Mouse (Mus musculus): Measurements from ENCODE around the gene Gm12248. TPM values are rescaled to one million over a fixed set of nuclear protein-coding genes. Genes with fewer than 3 reads are reported as not detected.
"Not testable (repeated sequence)": the region's sequence is repeated elsewhere in the genome, so short reads cannot be mapped to it uniquely, and the experiment has no call there.

The Gm12248 gene
- polyA plus RNA-seq, 1 experiment from 2014 or later: not detected

DNA sequence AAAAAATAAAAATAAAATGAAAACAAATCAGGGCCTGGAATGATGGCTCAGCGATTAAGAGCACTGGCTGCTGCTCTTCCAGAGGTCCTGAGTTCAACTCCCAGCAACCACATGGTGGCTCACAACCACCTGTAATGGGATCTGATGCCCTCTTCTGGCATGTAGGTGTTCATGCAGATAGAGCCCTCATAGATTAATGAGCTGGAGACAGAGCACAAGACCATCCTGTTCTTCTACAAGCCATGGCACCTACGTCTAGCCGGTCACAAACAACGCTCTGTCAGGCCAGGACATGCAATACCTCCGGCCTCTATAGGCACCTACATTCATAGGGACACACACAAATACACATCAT lies 5.4 kb upstream of the Gm12248 start:
- Histone ChIP-seq H3K4me1 (peaks cover 20% of the 10 kb centered on the region), H3K27me3 (replicated peaks; ENCODE audit: low read depth, poor library complexity, severe bottlenecking) (peaks cover 40% of the 10 kb centered on the region)
- not testable (repeated sequence) for DNase-seq (ENCODE audit: low spot score); H3K36me3 ChIP-seq (replicated peaks); H3K9me3 ChIP-seq; H3K27ac ChIP-seq (replicated peaks); H3K4me3 ChIP-seq
- WGBS: 63% methylated on average over 5 of the region's 5 CpGs

GRCm38 (mm10) chr11:58097621-58098365 lies 4.9 kb upstream of the Gm12248 start:
- DNase-seq (ENCODE audit: low spot score): peak; percentile 33
- H3K27ac ChIP-seq (replicated peaks): no peak overlapping the region
- 1% methylated on average over 34 of the region's 38 CpGs for WGBS

DNA sequence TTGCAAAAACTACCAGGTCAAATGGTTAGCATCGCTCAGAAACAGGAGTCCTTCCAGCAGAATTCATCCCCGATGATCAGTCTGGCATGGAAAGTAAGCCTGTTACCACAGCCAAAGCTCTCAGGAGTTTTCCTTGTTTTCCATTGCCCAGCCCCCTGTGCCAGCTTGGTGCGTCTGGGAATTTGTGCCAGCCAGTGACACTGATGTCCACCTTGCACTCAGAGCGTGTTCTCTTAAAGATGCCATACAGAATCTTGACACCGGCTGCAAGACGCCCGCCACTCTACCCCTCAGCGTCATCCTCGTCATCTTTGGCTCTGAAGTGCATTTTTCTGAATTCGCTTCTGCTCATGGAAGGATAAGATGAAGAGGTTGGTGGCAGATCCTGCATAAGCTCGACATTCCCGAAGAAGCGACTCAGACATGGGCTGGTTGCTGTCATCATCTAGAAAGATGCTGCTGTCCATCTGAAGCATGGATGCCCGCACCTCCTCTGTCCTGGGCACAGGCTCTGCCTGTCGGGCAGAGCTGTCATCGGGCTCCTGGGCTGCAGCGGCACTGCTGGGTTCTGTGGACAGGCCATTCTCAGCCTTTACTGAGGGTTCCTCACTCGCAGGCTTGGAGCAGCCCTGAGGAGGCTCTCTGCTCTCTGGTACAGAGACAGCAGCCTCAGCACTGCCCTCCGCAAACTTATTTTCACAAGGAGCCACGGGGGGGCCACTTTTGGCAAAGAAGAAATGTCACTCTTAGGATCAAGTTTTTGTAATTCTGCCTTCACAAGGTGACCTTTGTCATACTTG lies 4.1 kb upstream of the Gm12248 start:
- DNase-seq (ENCODE audit: low spot score): no peak
- Histone ChIP-seq H3K9me3 (no peaks in the 10 kb centered on the region), H3K36me3 (replicated peaks) (no peaks in the 10 kb centered on the region), H3K27ac (replicated peaks) (no peak overlapping the region), H3K4me3 (peak overlapping the region; percentile 58), H3K4me1 (peaks cover 21% of the 10 kb centered on the region), H3K27me3 (replicated peaks; ENCODE audit: low read depth, poor library complexity, severe bottlenecking) (peaks cover 40% of the 10 kb centered on the region)
- WGBS: 53% methylated on average over 20 of the region's 20 CpGs

More at GRCm38 (mm10) chr11:58097621-58098365, 4.9 kb upstream of the Gm12248 start:
- Histone ChIP-seq H3K4me1 (peaks cover 20% of the 10 kb centered on the region), H3K27me3 (replicated peaks; ENCODE audit: low read depth, poor library complexity, severe bottlenecking) (peaks cover 40% of the 10 kb centered on the region), H3K9me3 (no peaks in the 10 kb centered on the region), H3K36me3 (replicated peaks) (no peaks in the 10 kb centered on the region), H3K4me3 (peak overlapping the region; percentile 58)

DNA sequence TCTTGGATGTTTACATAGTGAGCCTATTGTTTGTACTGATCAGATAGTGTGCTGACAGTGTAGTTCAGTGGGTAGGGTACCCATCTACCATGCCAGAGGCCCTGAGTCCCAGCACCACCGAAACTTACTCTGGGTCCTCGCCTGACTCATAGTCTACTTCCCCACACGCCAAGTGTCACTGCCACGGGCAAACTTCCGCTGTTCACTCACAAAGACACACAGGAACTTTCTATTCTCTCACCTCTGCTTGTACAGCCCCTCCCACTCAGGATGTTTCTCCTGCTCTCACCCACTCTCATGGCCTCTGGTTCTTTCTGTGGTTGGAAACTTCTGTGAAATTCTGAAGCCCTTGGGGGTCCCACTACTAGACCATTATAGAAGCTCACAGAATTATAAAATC lies 3.2 kb upstream of the Gm12248 start:
- H3K4me1 ChIP-seq: peaks cover 21% of the 10 kb centered on the region
- 90% methylated on average over 5 of the region's 5 CpGs for WGBS

GRCm38 (mm10) chr11:58095561-58095960 lies 2.6 kb upstream of the Gm12248 start:
- Histone ChIP-seq H3K4me3 (no peak overlapping the region), H3K27ac (replicated peaks) (no peak overlapping the region), H3K27me3 (replicated peaks; ENCODE audit: low read depth, poor library complexity, severe bottlenecking) (peaks cover 40% of the 10 kb centered on the region), H3K4me1 (peaks cover 21% of the 10 kb centered on the region), H3K9me3 (no peaks in the 10 kb centered on the region), H3K36me3 (replicated peaks) (no peaks in the 10 kb centered on the region)
- no peak for DNase-seq (ENCODE audit: low spot score)
- WGBS: 85% methylated on average over 1 of the region's 1 CpGs

More for the DNA sequence above, 3.2 kb upstream of the Gm12248 start:
- Histone ChIP-seq H3K27ac (replicated peaks) (no peak overlapping the region), H3K36me3 (replicated peaks) (no peaks in the 10 kb centered on the region), H3K27me3 (replicated peaks; ENCODE audit: low read depth, poor library complexity, severe bottlenecking) (peaks cover 40% of the 10 kb centered on the region), H3K9me3 (no peaks in the 10 kb centered on the region), H3K4me3 (no peak overlapping the region)
- no peak for DNase-seq (ENCODE audit: low spot score)

DNA sequence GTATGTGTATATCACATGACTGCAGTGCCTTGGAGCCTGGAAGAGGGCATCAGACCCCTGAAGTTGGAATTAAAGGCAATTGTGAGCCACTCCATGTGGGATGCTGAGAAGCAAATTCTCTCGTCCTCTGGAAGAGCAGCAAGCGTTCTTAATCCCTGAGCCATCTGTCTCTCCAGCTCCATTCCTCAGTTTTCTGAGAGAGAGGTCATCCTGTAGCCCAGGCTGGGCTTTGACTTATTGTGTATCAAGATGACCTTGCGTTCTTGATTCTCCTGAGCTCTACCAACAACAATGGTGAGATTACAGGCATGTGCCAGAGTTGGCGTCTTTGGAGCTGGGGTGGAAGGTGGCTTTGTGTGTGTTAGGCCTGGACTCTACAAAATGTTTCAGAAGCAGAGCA lies 1.8 kb upstream of the Gm12248 start:
- 71% methylated on average over 4 of the region's 4 CpGs for WGBS
- Histone ChIP-seq H3K9me3 (no peaks in the 10 kb centered on the region), H3K4me1 (peaks cover 21% of the 10 kb centered on the region), H3K27ac (replicated peaks) (no peak overlapping the region), H3K27me3 (replicated peaks; ENCODE audit: low read depth, poor library complexity, severe bottlenecking) (peaks cover 40% of the 10 kb centered on the region), H3K36me3 (replicated peaks) (no peaks in the 10 kb centered on the region), H3K4me3 (no peak overlapping the region)
- DNase-seq (ENCODE audit: low spot score): no peak

DNA sequence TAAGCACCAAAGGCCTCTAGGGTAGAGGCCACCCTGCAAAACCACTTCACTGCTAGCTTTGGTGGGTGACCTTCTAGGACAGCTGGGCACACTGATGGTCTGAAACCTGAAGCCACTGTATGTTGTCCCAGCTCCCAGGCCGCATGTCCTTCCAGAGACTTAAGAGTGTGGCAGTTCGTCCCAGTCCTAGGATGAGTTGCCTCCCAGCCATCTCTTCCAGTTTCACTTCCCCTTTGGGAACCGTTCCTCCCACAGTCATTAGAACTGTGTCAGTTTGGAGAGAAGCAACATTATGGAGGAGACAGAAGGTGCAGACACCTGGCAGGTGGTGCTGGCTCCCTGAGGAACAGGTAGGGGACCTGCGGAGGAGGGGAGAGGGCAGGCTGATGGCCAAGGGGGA lies 393 bp downstream of the Gm12248 start:
- no peak for DNase-seq (ENCODE audit: low spot score)
- H3K36me3 ChIP-seq (replicated peaks): no peaks in the 10 kb centered on the region
- H3K4me3 ChIP-seq: peak overlapping the region; percentile 35; the same call in 1 of the 2 replicates
- peaks cover 16% of the 10 kb centered on the region for H3K4me1 ChIP-seq
- H3K9me3 ChIP-seq: no peaks in the 10 kb centered on the region
- H3K27ac ChIP-seq (replicated peaks): peak overlapping the region; percentile 31; the same call in 1 of the 2 replicates
- WGBS: 51% methylated on average over 4 of the region's 4 CpGs
- peaks cover 22% of the 10 kb centered on the region for H3K27me3 ChIP-seq (replicated peaks; ENCODE audit: low read depth, poor library complexity, severe bottlenecking)

DNA sequence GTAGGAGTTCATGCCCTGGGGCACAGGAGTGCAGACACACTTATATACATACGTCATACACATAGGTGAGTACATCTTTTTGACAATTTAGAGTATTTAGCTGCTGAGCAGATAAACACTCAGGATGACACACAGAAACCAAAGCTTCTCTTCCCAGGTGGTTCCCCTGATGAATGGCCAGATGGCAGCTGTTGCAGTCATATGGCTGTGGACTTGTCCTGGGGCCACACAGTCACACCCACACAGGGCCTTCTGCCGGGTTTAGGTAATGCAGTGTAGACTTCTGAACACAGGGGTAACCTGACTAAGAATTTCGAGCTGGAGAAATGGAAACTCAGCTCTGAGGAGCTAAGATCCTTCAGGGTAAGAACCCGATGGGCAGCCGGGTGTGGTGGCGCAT lies 11.2 kb downstream of the Gm12248 start:
- Histone ChIP-seq H3K27ac (replicated peaks) (no peak overlapping the region), H3K36me3 (replicated peaks) (no peaks in the 10 kb centered on the region), H3K4me1 (no peaks in the 10 kb centered on the region), H3K9me3 (0 out of 2 replicates have a peak, but pooled peaks cover 3% of the 10 kb centered on the region), H3K27me3 (replicated peaks; ENCODE audit: low read depth, poor library complexity, severe bottlenecking) (no peaks in the 10 kb centered on the region), H3K4me3 (no peak overlapping the region)
- DNase-seq (ENCODE audit: low spot score): no peak
- 87% methylated on average over 6 of the region's 6 CpGs for WGBS

DNA sequence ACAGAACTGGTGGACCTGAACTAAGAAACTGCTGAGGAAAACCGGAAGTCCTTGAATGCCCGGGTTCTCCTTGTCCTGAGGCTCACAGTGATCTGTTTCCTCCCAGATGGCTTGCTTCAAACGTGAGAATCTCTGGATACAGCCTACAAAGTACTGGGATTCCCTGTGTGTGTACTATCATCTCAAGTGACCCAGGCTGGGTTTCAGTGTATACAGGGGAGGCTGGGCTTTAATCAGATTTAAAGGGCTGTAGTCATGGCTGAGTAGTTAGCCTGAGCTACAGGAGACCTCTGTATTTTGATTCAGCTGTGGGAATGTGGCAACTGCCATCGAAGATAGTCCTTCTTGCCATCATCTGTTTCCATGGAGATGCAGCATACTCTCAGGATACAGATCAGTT lies 15.7 kb downstream of the Gm12248 start:
- 78% methylated on average over 4 of the region's 4 CpGs for WGBS
- no peak for DNase-seq (ENCODE audit: low spot score)
- no peaks in the 10 kb centered on the region for H3K27me3 ChIP-seq (replicated peaks; ENCODE audit: low read depth, poor library complexity, severe bottlenecking)
- H3K36me3 ChIP-seq (replicated peaks): no peaks in the 10 kb centered on the region
- H3K4me3 ChIP-seq: no peak overlapping the region
- no peak overlapping the region for H3K27ac ChIP-seq (replicated peaks)
- no peaks in the 10 kb centered on the region for H3K4me1 ChIP-seq
- 0 out of 2 replicates have a peak, but pooled peaks cover 3% of the 10 kb centered on the region for H3K9me3 ChIP-seq

DNA sequence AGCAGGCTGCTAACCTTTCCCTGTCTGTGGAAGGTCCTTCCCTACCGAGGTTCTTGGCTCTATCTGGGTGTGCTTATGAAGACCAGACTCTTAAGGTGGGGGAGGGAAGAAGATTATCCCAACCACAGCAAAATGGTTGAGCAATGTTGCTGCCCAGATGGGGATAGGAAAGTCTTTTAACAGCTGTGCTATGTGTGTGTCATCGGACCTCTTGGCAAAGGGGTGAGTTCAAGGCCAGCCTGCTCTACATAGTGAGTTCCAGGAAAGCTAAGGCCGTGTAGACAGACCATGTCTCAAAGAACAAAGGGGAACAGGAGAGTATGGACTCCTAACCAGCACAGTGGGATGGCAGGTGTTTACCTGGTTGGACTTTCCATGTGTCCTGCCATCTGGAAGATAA lies 20.0 kb downstream of the Gm12248 start:
- Histone ChIP-seq H3K4me3 (no peak overlapping the region), H3K27me3 (replicated peaks; ENCODE audit: low read depth, poor library complexity, severe bottlenecking) (no peaks in the 10 kb centered on the region), H3K9me3 (no peaks in the 10 kb centered on the region), H3K27ac (replicated peaks) (no peak overlapping the region), H3K36me3 (replicated peaks) (no peaks in the 10 kb centered on the region), H3K4me1 (no peaks in the 10 kb centered on the region)
- DNase-seq (ENCODE audit: low spot score): no peak
- 76% methylated on average over 3 of the region's 3 CpGs for WGBS

DNA sequence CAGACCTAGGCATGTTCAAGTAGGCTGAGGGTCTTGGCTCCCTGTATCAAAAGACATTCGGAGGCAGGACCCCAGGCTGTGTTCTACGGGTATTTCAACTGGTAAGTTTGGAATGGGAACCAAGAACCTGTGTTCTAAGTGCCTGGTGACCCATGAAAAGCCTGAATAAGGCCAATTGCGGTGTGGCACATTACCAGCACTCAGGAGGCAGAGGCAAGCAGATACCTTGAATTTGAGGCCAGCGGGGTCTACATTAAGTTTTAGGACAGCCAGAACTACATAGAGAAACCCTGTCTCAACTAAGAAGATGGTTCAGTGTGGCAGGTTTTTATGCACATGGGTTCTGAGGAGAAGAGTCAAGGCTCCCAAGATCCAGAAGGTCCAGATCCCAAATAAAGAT lies 27.9 kb downstream of the Gm12248 start:
- 0 out of 2 replicates have a peak, but pooled peaks cover 4% of the 10 kb centered on the region for H3K4me1 ChIP-seq
- peaks cover 29% of the 10 kb centered on the region for H3K36me3 ChIP-seq (replicated peaks)
- no peaks in the 10 kb centered on the region for H3K9me3 ChIP-seq
- WGBS: 91% methylated on average over 4 of the region's 4 CpGs
- no peak for DNase-seq (ENCODE audit: low spot score)
- no peak overlapping the region for H3K27ac ChIP-seq (replicated peaks)
- H3K27me3 ChIP-seq (replicated peaks; ENCODE audit: low read depth, poor library complexity, severe bottlenecking): no peaks in the 10 kb centered on the region
- no peak overlapping the region for H3K4me3 ChIP-seq

- H3K4me1 ChIP-seq: 0 out of 2 replicates have a peak, but pooled peaks cover 4% of the 10 kb centered on the region
Measured at GRCm38 (mm10) chr11:58062586-58062985, 30.3 kb downstream of the Gm12248 start.

DNA sequence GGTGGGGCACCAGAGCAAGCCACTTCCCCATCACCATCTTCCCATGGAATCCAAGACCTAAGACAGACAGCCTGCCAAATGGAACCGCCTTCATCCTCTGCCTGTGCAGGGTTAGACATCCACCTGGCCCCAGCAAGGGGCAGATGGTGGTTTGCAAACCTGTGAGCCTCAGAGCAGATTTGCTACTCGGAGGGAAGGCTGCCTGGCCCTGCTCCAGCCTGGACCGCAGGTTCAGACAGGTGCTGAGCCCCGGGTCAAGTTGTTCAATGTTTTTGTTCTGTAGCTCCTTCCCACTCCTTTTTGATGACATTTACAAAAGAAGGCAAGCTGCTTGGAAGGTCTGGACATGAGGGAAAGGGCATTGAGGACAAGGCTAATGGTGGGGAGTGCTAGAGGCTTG lies 31.7 kb downstream of the Gm12248 start:
- peaks cover 62% of the 10 kb centered on the region for H3K36me3 ChIP-seq (replicated peaks)
- not testable (repeated sequence) for DNase-seq (ENCODE audit: low spot score)
- WGBS: 87% methylated on average over 4 of the region's 4 CpGs

More at GRCm38 (mm10) chr11:58062586-58062985, 30.3 kb downstream of the Gm12248 start:
- no peaks in the 10 kb centered on the region for H3K27me3 ChIP-seq (replicated peaks; ENCODE audit: low read depth, poor library complexity, severe bottlenecking)
- DNase-seq (ENCODE audit: low spot score): no peak
- 91% methylated on average over 4 of the region's 4 CpGs for WGBS
- H3K9me3 ChIP-seq: no peaks in the 10 kb centered on the region
- H3K27ac ChIP-seq (replicated peaks): no peak overlapping the region
- peaks cover 50% of the 10 kb centered on the region for H3K36me3 ChIP-seq (replicated peaks)
- no peak overlapping the region for H3K4me3 ChIP-seq

More for the DNA sequence above, 31.7 kb downstream of the Gm12248 start:
- H3K4me3 ChIP-seq; H3K27me3 ChIP-seq (replicated peaks; ENCODE audit: low read depth, poor library complexity, severe bottlenecking); H3K27ac ChIP-seq (replicated peaks); H3K4me1 ChIP-seq; H3K9me3 ChIP-seq: not testable (repeated sequence)

Measured in embryonic facial prominence, embryonic 10.5 days (tissue).